ENCODE assay signal across 15 mouse cellular contexts in the genomic region with DNA sequence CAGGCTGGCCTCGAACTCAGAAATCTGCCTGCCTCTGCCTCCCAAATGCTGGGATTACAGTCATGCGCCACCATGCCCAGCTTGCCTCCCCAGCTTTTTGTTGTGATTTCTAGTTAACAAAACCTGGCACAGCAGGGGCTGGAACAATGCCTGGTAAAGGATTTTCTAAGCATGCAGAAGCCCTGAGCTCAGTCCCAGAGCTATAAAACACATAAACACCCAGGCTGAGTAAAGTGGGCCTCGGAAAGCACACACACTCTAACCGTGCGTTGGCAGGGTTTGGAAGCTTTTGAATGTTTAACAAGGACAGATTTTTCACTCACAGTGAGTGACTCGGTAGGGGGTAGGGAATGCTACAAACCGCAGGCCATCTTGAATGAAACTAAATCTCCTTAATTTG. TPM values are rescaled to one million over a fixed set of nuclear protein-coding genes. Genes with fewer than 3 reads are reported as not detected.
DNase-seq lines count a peak whose midpoint lies in the region; ATAC-seq and TF ChIP-seq lines count a peak whose summit lies in the region.
"Had no signal": no experiment of that assay in that cellular context is flagged by ENCODE, and none has a peak within 500 bp of the region (broad histone marks: within the 10 kb centered on the region; RNA-seq: fewer than 3 reads in every experiment).

No protein-coding gene starts in this region.

- H3K4me2 ChIP-seq in hindbrain, postnatal 0 days (ENCODE audit: low read depth, low read length) = no peak overlapping the region
- no peak overlapping the region for H3K4me2 ChIP-seq in hindbrain, embryonic 16.5 days (ENCODE audit: low read length)
- H3K4me2 ChIP-seq: embryonic facial prominence, embryonic 15.5 days; liver, embryonic 13.5 days had no signal

- ATAC-seq in hindbrain, postnatal 0 days = no peak
- ATAC-seq in hindbrain, embryonic 16.5 days = no peak
- ATAC-seq: intestine, embryonic 16.5 days had no signal

- no peaks in the 10 kb centered on the region for H3K4me1 ChIP-seq in hindbrain, postnatal 0 days (ENCODE audit: insufficient read depth, low read length)
- no peaks in the 10 kb centered on the region for H3K4me1 ChIP-seq in hindbrain, embryonic 16.5 days (ENCODE audit: control insufficient read depth, insufficient read depth, low read depth, low read length)
- H3K4me1 ChIP-seq: liver, embryonic 13.5 days had no signal

- no peak overlapping the region for H3K4me3 ChIP-seq in hindbrain, postnatal 0 days (ENCODE audit: low read length)
- H3K4me3 ChIP-seq in hindbrain, embryonic 16.5 days (ENCODE audit: low read length) = no peak overlapping the region
- H3K4me3 ChIP-seq in layer of hippocampus, adult 2 months = no peak overlapping the region
- H3K4me3 ChIP-seq: embryonic facial prominence, embryonic 15.5 days; liver, embryonic 13.5 days had no signal

- no peak overlapping the region for H3K9ac ChIP-seq in hindbrain, postnatal 0 days (replicated peaks; ENCODE audit: low read length)
- no peak overlapping the region for H3K9ac ChIP-seq in hindbrain, embryonic 16.5 days (ENCODE audit: low read depth, low read length)
- H3K9ac ChIP-seq: embryonic facial prominence, embryonic 15.5 days; liver, embryonic 13.5 days had no signal

- whole genome bisulfite sequencing in hindbrain, postnatal 0 days = 41% methylated on average over 7 of the region's 7 CpGs
- WGBS in hindbrain, embryonic 16.5 days = 41% methylated on average over 7 of the region's 7 CpGs

- no peak for TF ChIP-seq CTCF in hindbrain, postnatal 0 days (IDR thresholded peaks at IDR 0.05; ENCODE audit: low read depth)
- TF ChIP-seq CTCF in layer of hippocampus, adult 2 months (conservative IDR thresholded peaks at IDR 0.05) = no peak

- no peak overlapping the region for H3K27ac ChIP-seq in hindbrain, postnatal 0 days
- no peak overlapping the region for H3K27ac ChIP-seq in hindbrain, embryonic 16.5 days (ENCODE audit: low read depth, low read length)
- no peak overlapping the region for H3K27ac ChIP-seq in layer of hippocampus, adult 2 months
- H3K27ac ChIP-seq: embryonic facial prominence, embryonic 15.5 days; liver, embryonic 13.5 days had no signal

- peak; percentile 35 for DNase-seq in hindbrain, postnatal 0 days (ENCODE audit: low spot score)
- DNase-seq in right cerebral cortex, postnatal 14 days = peak; percentile 13
- DNase-seq in right cerebral cortex, adult 18-20 months = no peak
- DNase-seq in layer of hippocampus, adult 2 months (ENCODE audit: low spot score in 2 of 2) = peak; percentile 39 to 59
- peak; percentile 40 for DNase-seq in telencephalon, adult 2 months (ENCODE audit: low read depth, low spot score)
- DNase-seq in embryo, embryonic 11 days = no peak
- no peak for DNase-seq in spleen, postnatal 36 days (ENCODE audit: low spot score in 2 of 2)
- DNase-seq: heart, adult 18-20 months; heart, postnatal 36 days; liver, embryonic 13.5 days; lung, postnatal 14 days; thymus, adult 18-20 months had no signal

- no peaks in the 10 kb centered on the region for H3K27me3 ChIP-seq in hindbrain, postnatal 0 days (ENCODE audit: insufficient read depth, low read length)
- H3K27me3 ChIP-seq in hindbrain, embryonic 16.5 days (replicated peaks; ENCODE audit: control insufficient read depth, insufficient read depth, low read length) = no peaks in the 10 kb centered on the region
- H3K27me3 ChIP-seq: embryonic facial prominence, embryonic 15.5 days; liver, embryonic 13.5 days had no signal

- H3K36me3 ChIP-seq in hindbrain, postnatal 0 days (ENCODE audit: insufficient read depth, low read length) = peaks cover 21% of the 10 kb centered on the region
- H3K36me3 ChIP-seq in hindbrain, embryonic 16.5 days (ENCODE audit: control insufficient read depth, insufficient read depth, low read length) = peaks cover 16% of the 10 kb centered on the region
- H3K36me3 ChIP-seq: liver, embryonic 13.5 days had no signal

- H3K9me3 ChIP-seq in hindbrain, postnatal 0 days (ENCODE audit: low read length) = no peaks in the 10 kb centered on the region
- H3K9me3 ChIP-seq in hindbrain, embryonic 16.5 days (ENCODE audit: control insufficient read depth, low read length) = no peaks in the 10 kb centered on the region
- H3K9me3 ChIP-seq: embryonic facial prominence, embryonic 15.5 days; liver, embryonic 13.5 days had no signal

RNA-seq across cellular contexts. Expression of gene Clcc1, which starts 7.7 kb away (rescaled TPM):
- 23.9 and 52.3 TPM in 2 replicates for total RNA-seq in hindbrain, postnatal 0 days (2014; rRNA removed)
- polyA plus RNA-seq in hindbrain, postnatal 0 days (2015; fragmentation: Nextera tagmentation; extraction: Ambion mirVana) = 58.2 and 62.2 TPM in 2 replicates
- 40.4 and 40.8 TPM in 2 replicates for polyA plus RNA-seq in hindbrain, embryonic 16.5 days (2015; fragmentation: Nextera tagmentation; extraction: Ambion mirVana)
- 10 to 100 TPM; 31.7 to 34.0 TPM for total RNA-seq in layer of hippocampus, adult 2 months (2021)

RNA-seq across cellular contexts. Expression of gene Wdr47, which starts 55.0 kb away (rescaled TPM):
- total RNA-seq in hindbrain, postnatal 0 days (2014; rRNA removed) = 64.7 and 65.9 TPM in 2 replicates
- polyA plus RNA-seq in hindbrain, postnatal 0 days (2015; fragmentation: Nextera tagmentation; extraction: Ambion mirVana) = 65.9 and 70.5 TPM in 2 replicates
- 103 and 108 TPM in 2 replicates for polyA plus RNA-seq in hindbrain, embryonic 16.5 days (2015; fragmentation: Nextera tagmentation; extraction: Ambion mirVana)
- 100 to 1,000 TPM; 125 to 135 TPM for total RNA-seq in layer of hippocampus, adult 2 months (2021)

Comparison
In these comparisons a context has a peak if more than half of its experiments do, and no peak if none do; other contexts are left out.
1. DNase-seq: peak in hindbrain, postnatal 0 days (single experiment), right cerebral cortex, postnatal 14 days (single experiment), layer of hippocampus, adult 2 months (2 of 2) and telencephalon, adult 2 months (single experiment); none in right cerebral cortex, adult 18-20 months (single experiment), embryo, embryonic 11 days (single experiment) and spleen, postnatal 36 days (0 of 2).